Mouse (Mus musculus): ENCODE results near the gene Vsir. TPM values are rescaled to one million over a fixed set of nuclear protein-coding genes. Genes with fewer than 3 reads are reported as not detected.

Vsir gene
- polyA plus RNA-seq (2014; fragmentation: Nextera tagmentation; extraction: Ambion mirVana), result 1.7 and 2.3 TPM in 2 replicates

DNA sequence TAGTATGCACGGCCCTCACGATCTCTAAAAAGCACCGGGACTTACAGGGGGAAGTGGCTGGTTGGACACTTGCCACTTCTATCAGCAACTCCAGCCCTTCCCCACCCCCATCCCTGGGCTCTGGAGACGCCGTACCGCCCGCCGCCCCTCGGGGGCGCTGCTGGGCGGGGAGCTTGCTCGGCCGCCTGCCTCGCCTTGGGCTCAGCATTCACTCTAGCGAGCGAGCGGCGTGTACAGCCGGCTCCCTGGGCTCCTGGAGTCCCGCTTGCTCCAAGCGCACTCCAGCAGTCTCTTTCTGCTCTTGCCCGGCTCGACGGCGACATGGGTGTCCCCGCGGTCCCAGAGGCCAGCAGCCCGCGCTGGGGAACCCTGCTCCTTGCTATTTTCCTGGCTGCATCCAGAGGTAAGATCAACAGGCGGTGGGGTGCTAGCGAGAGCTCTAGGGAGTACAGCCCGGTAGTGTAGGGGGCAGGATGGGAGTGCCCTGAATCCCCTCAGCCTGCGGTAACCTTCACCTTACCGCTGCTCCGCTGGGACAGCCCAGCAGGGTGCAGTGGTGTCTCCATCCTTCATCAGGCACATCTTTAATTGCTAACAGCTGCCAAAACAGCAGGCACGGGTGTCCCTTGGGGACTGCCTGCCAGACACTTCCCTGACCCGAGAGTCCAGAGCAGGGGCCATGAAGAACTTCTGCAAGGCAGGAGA, at the start of gene Vsir:
Gene Vsir, plus strand, starts transcription at position 151 of the 705 bp plus-strand sequence.
- Histone ChIP-seq H3K36me3 (ENCODE audit: control insufficient read depth, insufficient read depth, low read length) (no peaks in the 10 kb centered on the region), H3K4me2 (peak within 1 kb of the TSS; percentile 57), H3K4me1 (ENCODE audit: control insufficient read depth, insufficient read depth, low read length) (peaks cover 9% of the 10 kb centered on the region), H3K9ac (ENCODE audit: low read length) (peak within 1 kb of the TSS; percentile 54), H3K27ac (ENCODE audit: low read depth, low read length) (no peak within 1 kb of the TSS), H3K27me3 (ENCODE audit: control insufficient read depth, insufficient read depth, low read length) (peaks cover 6% of the 10 kb centered on the region; the same call in 1 of the 2 replicates), H3K9me3 (ENCODE audit: control insufficient read depth, low read length) (no peaks in the 10 kb centered on the region), H3K4me3 (ENCODE audit: low read depth, low read length) (peak within 1 kb of the TSS; percentile 23)
- DNase-seq (ENCODE audit: low spot score, missing footprints) (peak; percentile 100), ATAC-seq (ENCODE audit: low FRiP score) (peak; percentile 28; the same call in 1 of the 2 replicates)
- WGBS, result under 1% methylated on average over 37 of the region's 37 CpGs

DNA sequence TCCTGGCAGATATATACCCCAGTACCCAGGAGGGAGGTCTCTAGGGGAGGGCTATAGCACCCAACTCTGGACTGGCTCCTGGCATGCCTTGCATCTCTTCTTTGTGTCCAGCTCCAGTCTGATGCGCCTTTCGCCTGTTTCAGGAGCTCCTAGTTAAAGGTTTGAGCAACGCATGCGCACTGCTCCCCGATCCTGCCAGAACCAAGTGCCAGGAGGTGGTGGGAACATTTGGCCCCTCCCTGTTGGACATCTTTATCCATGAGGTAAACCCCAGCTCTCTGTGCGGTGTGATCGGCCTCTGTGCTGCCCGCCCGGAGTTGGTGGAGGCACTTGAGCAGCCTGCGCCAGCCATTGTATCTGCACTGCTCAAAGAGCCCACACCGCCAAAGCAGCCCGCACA, 47.0 kb upstream of the Vsir start:
- H3K4me1 ChIP-seq (ENCODE audit: control insufficient read depth, insufficient read depth, low read length), result no peaks in the 10 kb centered on the region
- no peaks in the 10 kb centered on the region for H3K27me3 ChIP-seq (ENCODE audit: control insufficient read depth, insufficient read depth, low read length)
- no peak overlapping the region for H3K9ac ChIP-seq (ENCODE audit: low read length)
- H3K27ac ChIP-seq (ENCODE audit: low read depth, low read length), result no peak overlapping the region
- H3K9me3 ChIP-seq (ENCODE audit: control insufficient read depth, low read length), result no peaks in the 10 kb centered on the region
- peaks cover 18% of the 10 kb centered on the region for H3K36me3 ChIP-seq (ENCODE audit: control insufficient read depth, insufficient read depth, low read length)
- no peak for ATAC-seq (ENCODE audit: low FRiP score)
- 97% methylated on average over 12 of the region's 12 CpGs for WGBS
- H3K4me3 ChIP-seq (ENCODE audit: low read depth, low read length), result no peak overlapping the region
- DNase-seq (ENCODE audit: low spot score, missing footprints), result no peak
- H3K4me2 ChIP-seq, result no peak overlapping the region

DNA sequence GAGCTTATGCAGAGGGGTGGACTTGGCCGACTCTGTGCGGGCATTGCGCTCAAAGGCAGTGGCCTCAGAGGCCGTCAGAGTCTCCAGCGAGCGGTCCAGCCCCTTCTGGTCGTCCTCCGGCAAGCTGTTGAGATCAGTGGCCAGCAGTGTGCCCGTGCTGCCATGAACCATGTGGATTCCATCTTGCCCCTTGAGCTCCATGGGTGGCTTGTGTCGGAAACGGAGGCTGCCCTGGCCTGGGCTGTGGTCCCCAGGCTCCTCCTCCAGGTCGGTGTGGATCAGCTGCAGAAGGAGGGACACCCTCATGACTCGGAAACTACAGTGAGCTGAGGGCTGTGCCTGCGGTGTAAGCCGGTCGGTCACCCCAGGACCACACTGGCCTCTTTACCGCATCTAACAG, 43.2 kb upstream of the Vsir start:
- Histone ChIP-seq H3K27ac (ENCODE audit: low read depth, low read length) (no peak overlapping the region), H3K4me2 (no peak overlapping the region), H3K27me3 (ENCODE audit: control insufficient read depth, insufficient read depth, low read length) (no peaks in the 10 kb centered on the region), H3K4me3 (ENCODE audit: low read depth, low read length) (no peak overlapping the region), H3K9me3 (ENCODE audit: control insufficient read depth, low read length) (no peaks in the 10 kb centered on the region), H3K9ac (ENCODE audit: low read length) (no peak overlapping the region), H3K36me3 (ENCODE audit: control insufficient read depth, insufficient read depth, low read length) (peaks cover 8% of the 10 kb centered on the region), H3K4me1 (ENCODE audit: control insufficient read depth, insufficient read depth, low read length) (no peaks in the 10 kb centered on the region)
- peak; percentile 73 for DNase-seq (ENCODE audit: low spot score, missing footprints)
- 83% methylated on average over 17 of the region's 17 CpGs for WGBS
- no peak for ATAC-seq (ENCODE audit: low FRiP score)

DNA sequence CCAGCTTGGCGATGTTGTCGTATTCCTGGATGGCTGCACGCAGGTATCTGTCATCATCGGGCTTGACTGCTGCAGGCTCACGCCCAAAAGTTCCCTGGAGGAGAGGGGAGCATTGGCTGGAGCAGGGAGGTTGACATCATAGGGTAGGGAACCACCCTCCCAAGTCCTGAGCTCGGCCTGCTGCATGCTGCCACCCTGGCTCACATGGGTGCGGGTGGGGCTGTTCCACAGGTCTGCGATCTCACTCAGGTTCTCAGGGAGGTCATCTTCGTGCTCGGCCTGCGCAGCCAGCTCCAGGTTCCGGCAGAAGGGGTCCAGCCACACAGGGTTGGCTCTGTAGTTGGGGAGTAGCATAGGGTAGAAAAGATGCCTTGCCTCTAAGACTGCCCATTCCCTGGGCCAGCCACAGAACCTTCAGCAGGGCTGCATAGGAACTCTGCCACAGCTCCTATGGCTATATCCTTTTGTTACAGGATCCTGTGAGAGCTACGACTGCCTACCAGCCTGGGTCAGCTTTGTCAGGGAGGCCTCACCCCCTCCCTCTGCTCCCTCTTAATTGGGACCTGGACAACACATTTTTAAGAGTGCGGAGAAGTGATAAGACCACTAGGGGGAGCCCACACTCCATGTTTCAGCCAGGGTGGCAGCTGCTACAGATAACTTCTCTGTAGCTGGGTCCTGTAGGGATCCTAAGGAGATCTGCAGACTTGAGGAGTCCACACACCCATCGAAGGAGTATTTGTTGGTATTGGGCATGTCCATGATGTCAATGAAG, 41.6 kb upstream of the Vsir start:
- Histone ChIP-seq H3K27ac (ENCODE audit: low read depth, low read length) (no peak overlapping the region), H3K4me2 (no peak overlapping the region), H3K9ac (ENCODE audit: low read length) (no peak overlapping the region), H3K9me3 (ENCODE audit: control insufficient read depth, low read length) (no peaks in the 10 kb centered on the region), H3K27me3 (ENCODE audit: control insufficient read depth, insufficient read depth, low read length) (no peaks in the 10 kb centered on the region), H3K4me1 (ENCODE audit: control insufficient read depth, insufficient read depth, low read length) (no peaks in the 10 kb centered on the region), H3K4me3 (ENCODE audit: low read depth, low read length) (no peak overlapping the region), H3K36me3 (ENCODE audit: control insufficient read depth, insufficient read depth, low read length) (peaks cover 5% of the 10 kb centered on the region; the same call in 1 of the 2 replicates)
- 66% methylated on average over 15 of the region's 15 CpGs for WGBS
- ATAC-seq (ENCODE audit: low FRiP score), result peak; percentile 78
- DNase-seq (ENCODE audit: low spot score, missing footprints), result peak; percentile 97

DNA sequence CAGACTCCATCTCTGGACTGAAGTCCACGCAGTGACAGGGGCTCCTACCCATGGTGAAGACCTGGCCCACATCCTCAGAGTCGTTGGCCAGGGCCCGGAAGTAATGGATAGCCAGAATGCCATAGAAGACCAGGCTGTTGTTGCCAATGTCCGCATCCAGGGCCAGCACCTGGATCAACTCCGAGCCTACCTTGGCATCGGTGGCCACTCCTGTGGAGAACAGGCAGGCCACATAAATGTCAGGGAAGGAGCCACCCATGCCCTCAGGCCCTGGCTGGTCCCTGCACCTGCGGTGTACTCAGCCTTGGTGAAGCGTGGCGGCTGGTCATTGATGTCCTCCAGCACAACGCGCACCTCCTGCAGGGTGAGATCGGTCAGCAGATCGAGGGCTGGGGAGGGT, 36.0 kb upstream of the Vsir start:
- Histone ChIP-seq H3K4me2 (no peak overlapping the region), H3K27ac (ENCODE audit: low read depth, low read length) (no peak overlapping the region), H3K27me3 (ENCODE audit: control insufficient read depth, insufficient read depth, low read length) (no peaks in the 10 kb centered on the region), H3K9ac (ENCODE audit: low read length) (no peak overlapping the region), H3K4me1 (ENCODE audit: control insufficient read depth, insufficient read depth, low read length) (no peaks in the 10 kb centered on the region), H3K36me3 (ENCODE audit: control insufficient read depth, insufficient read depth, low read length) (no peaks in the 10 kb centered on the region), H3K4me3 (ENCODE audit: low read depth, low read length) (no peak overlapping the region), H3K9me3 (ENCODE audit: control insufficient read depth, low read length) (no peaks in the 10 kb centered on the region)
- no peak for DNase-seq (ENCODE audit: low spot score, missing footprints)
- no peak for ATAC-seq (ENCODE audit: low FRiP score)
- 92% methylated on average over 13 of the region's 13 CpGs for WGBS

DNA sequence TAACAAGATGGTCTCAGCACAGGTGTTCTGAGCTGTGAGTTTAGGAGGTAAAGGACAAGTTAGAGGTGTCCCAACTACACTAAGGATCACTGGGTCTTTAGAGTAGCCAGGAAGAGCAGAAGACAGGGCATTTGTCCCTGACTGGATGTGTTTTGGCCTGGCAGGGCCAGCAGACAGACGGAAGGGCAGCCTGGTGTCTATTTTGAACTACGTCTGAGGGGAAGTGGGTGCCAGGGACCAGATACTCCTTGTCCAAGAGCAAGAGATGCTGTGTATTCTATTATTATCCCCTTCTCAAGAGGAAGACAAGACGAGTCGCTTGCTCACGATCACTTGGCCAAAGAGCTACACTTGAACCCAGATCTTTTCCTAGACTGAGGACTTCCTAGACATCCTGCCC, 33.0 kb upstream of the Vsir start:
- Histone ChIP-seq H3K27ac (ENCODE audit: low read depth, low read length) (no peak overlapping the region), H3K9ac (ENCODE audit: low read length) (no peak overlapping the region), H3K4me1 (ENCODE audit: control insufficient read depth, insufficient read depth, low read length) (no peaks in the 10 kb centered on the region), H3K27me3 (ENCODE audit: control insufficient read depth, insufficient read depth, low read length) (no peaks in the 10 kb centered on the region), H3K36me3 (ENCODE audit: control insufficient read depth, insufficient read depth, low read length) (no peaks in the 10 kb centered on the region), H3K4me3 (ENCODE audit: low read depth, low read length) (no peak overlapping the region), H3K4me2 (no peak overlapping the region), H3K9me3 (ENCODE audit: control insufficient read depth, low read length) (no peaks in the 10 kb centered on the region)
- 91% methylated on average over 5 of the region's 5 CpGs for WGBS
- DNase-seq (ENCODE audit: low spot score, missing footprints) (peak; percentile 4), ATAC-seq (ENCODE audit: low FRiP score) (no peak)

DNA sequence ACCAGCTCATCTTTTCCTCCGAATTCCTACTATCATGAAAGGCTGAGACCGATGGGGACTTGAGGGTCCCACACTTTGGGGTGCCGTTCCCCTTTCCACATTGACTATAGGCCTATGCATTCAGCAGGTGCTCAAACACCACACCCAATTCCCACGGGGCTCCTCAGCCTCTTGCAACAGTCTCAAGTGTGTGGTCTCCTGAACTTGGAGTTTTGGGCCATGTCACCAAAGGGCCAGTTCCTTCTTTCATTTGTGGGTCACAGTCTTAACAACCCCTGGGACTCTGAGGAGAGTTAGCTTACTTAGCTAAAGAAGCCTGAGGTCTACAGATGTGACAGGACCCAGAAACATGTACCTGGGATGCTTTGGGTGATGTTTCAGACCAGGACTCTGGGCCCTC, 30.5 kb upstream of the Vsir start:
- Histone ChIP-seq H3K4me2 (no peak overlapping the region), H3K27me3 (ENCODE audit: control insufficient read depth, insufficient read depth, low read length) (no peaks in the 10 kb centered on the region), H3K4me1 (ENCODE audit: control insufficient read depth, insufficient read depth, low read length) (no peaks in the 10 kb centered on the region), H3K9ac (ENCODE audit: low read length) (no peak overlapping the region), H3K27ac (ENCODE audit: low read depth, low read length) (no peak overlapping the region), H3K9me3 (ENCODE audit: control insufficient read depth, low read length) (no peaks in the 10 kb centered on the region), H3K4me3 (ENCODE audit: low read depth, low read length) (no peak overlapping the region), H3K36me3 (ENCODE audit: control insufficient read depth, insufficient read depth, low read length) (no peaks in the 10 kb centered on the region)
- WGBS, result 94% methylated on average over 4 of the region's 4 CpGs
- peak; percentile 28 for DNase-seq (ENCODE audit: low spot score, missing footprints)
- no peak for ATAC-seq (ENCODE audit: low FRiP score)

DNA sequence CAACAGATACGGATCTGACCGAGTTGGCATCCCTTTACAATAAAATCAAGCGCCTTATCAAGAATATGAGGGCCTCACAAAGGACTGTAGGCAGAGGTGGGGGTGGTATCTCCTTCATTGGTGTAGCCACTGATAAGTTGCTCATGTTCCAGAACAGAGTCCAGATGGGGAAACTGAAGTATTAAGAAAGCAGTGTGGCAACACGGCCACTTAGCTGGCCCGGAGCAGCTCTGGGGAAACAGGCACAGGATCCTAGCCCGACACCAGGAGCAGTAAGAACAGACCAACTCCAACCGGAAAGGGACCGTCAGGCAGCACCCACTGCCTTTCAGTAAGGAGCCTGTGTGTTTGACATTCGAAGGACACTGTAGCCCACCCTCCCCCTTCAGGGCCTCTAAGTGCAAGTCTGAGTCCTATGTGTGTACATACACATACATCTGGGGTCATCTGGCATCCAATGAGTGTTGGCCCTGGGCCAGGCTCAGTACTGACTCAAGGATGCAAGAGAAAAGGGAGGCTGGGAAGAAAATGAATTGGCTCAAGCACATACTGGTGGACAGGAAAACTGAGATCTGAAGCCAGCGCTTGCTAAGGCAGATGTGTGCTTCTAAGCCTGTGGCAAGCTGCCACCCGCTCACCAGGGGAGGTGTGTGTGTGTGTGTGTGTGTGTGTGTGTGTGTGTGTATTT, 17.5 kb upstream of the Vsir start:
- peak; percentile 60 for DNase-seq (ENCODE audit: low spot score, missing footprints)
- no peak overlapping the region for H3K9ac ChIP-seq (ENCODE audit: low read length)
- 90% methylated on average over 11 of the region's 11 CpGs for whole genome bisulfite sequencing
- no peaks in the 10 kb centered on the region for H3K36me3 ChIP-seq (ENCODE audit: control insufficient read depth, insufficient read depth, low read length)
- H3K4me3 ChIP-seq (ENCODE audit: low read depth, low read length), result no peak overlapping the region
- H3K4me2 ChIP-seq, result no peak overlapping the region
- H3K9me3 ChIP-seq (ENCODE audit: control insufficient read depth, low read length), result no peaks in the 10 kb centered on the region
- no peak overlapping the region for H3K27ac ChIP-seq (ENCODE audit: low read depth, low read length)
- ATAC-seq (ENCODE audit: low FRiP score), result no peak
- H3K4me1 ChIP-seq (ENCODE audit: control insufficient read depth, insufficient read depth, low read length), result no peaks in the 10 kb centered on the region
- H3K27me3 ChIP-seq (ENCODE audit: control insufficient read depth, insufficient read depth, low read length), result no peaks in the 10 kb centered on the region; the same call in 1 of the 2 replicates

DNA sequence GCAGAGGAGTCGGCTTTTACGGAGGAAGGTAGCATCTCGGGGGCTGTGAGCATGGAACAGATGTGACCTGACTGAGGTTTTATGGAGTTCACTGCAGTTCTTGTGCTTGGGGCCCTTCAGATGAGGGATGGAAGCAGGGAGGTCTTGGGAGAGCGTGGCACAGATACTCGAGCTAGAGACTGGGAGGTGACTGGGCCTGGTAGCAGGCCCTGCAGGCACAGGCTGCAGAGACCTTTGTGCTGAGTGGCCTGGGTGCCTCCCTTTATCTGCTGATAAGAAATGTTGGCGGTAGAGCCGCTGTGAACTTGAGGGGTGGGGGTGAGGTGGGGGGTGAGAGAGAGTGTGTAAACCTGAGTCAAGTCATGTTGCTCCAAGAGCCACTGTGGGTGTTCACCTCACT, 12.1 kb upstream of the Vsir start:
- no peak for ATAC-seq (ENCODE audit: low FRiP score)
- no peaks in the 10 kb centered on the region for H3K9me3 ChIP-seq (ENCODE audit: control insufficient read depth, low read length)
- H3K27ac ChIP-seq (ENCODE audit: low read depth, low read length), result no peak overlapping the region
- H3K4me1 ChIP-seq (ENCODE audit: control insufficient read depth, insufficient read depth, low read length), result no peaks in the 10 kb centered on the region
- no peaks in the 10 kb centered on the region for H3K36me3 ChIP-seq (ENCODE audit: control insufficient read depth, insufficient read depth, low read length)
- no peak overlapping the region for H3K9ac ChIP-seq (ENCODE audit: low read length)
- 76% methylated on average over 7 of the region's 7 CpGs for WGBS
- no peak overlapping the region for H3K4me3 ChIP-seq (ENCODE audit: low read depth, low read length)
- no peaks in the 10 kb centered on the region; the same call in 1 of the 2 replicates for H3K27me3 ChIP-seq (ENCODE audit: control insufficient read depth, insufficient read depth, low read length)
- H3K4me2 ChIP-seq, result no peak overlapping the region
- DNase-seq (ENCODE audit: low spot score, missing footprints), result peak; percentile 56
